Mouse (Mus musculus) bone marrow, adult 2 months (tissue): ENCODE results near the gene Ptpn6.

Source experiments
- CTCF ChIP-seq: fragments of 200-500 bp; IDR thresholded peaks from 2 replicates; pipeline ENCODE4 v1.5.1; 2011; ENCODE audit warnings: low read length, control low read depth; ENCODE audit not compliant: control insufficient read depth, insufficient read depth
- POLR2A ChIP-seq: fragments of 200-500 bp; IDR thresholded peaks from 2 replicates; pipeline ENCODE4 v1.6.1; 2011; ENCODE audit warnings: low read depth, mild to moderate bottlenecking, control low read depth, low read length, borderline replicate concordance; ENCODE audit not compliant: control insufficient read depth

DNA sequence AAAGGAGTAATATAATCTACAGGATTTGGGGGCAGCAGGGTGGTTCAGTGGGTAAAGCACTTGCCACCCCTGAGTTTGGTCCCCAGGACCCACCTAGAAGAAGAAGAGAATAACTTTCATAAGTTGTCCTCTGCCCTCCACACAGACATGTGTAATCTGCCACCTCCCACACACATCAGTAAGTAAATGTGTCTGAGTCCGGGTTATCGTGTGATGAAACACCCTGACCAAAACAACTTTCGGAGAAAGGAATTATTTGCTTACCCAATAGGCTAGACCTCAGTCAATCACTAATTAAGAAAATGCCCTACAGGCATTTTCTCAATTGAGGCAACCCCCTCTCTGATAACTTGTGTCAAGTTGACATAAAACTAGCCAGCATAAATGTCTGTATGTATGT, 48.0 kb downstream of the Ptpn6 start:
- TF ChIP-seq POLR2A, result no peak
- TF ChIP-seq CTCF, result no peak
